Mouse (Mus musculus) adrenal gland, postnatal 10 days (tissue): ENCODE results near the gene Dbn1. TPM values are rescaled to one million over a fixed set of nuclear protein-coding genes. Genes with fewer than 3 reads are reported as not detected.

Experiments used
- DNase-seq: peaks from one replicate; pipeline ENCODE4 v3.0.0; 2021; ENCODE audit warnings: mixed read lengths
- total RNA-seq, 2 experiments: library from RNA; stranded (reverse); gene quantifications; 2 replicates each; pipeline ENCODE4 v1.2.3; 2021

Gene Dbn1
- total RNA-seq, 2 experiments from 2014 or later: 32.1 to 41.6 TPM

- DNase-seq: peak; percentile 80
Observed at GRCm38 (mm10) chr13:55510668-55511491, 23.0 kb upstream of the Dbn1 start.

DNA sequence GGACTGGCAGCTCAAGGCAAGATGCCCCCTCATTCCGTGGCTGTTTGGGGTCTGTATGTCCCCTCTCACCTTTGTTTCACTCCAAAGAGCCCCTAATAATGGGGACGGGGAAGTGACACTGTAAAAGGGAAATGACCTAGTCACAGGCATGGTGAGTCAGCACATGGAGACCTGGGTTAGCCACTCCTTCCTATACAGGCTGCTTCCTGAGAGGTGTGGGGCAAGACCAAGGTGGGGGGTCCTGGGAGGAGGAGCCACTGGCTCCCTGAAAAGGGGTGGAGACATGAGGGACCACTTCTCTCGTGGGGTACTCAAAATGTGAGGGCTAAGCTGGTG lies 22.4 kb upstream of the Dbn1 start:
- DNase-seq: no peak

GRCm38 (mm10) chr13:55508531-55508930 lies 20.6 kb upstream of the Dbn1 start:
- DNase-seq: no peak

- no peak for DNase-seq
Observed at GRCm38 (mm10) chr13:55507877-55508276, 20.0 kb upstream of the Dbn1 start.

DNA sequence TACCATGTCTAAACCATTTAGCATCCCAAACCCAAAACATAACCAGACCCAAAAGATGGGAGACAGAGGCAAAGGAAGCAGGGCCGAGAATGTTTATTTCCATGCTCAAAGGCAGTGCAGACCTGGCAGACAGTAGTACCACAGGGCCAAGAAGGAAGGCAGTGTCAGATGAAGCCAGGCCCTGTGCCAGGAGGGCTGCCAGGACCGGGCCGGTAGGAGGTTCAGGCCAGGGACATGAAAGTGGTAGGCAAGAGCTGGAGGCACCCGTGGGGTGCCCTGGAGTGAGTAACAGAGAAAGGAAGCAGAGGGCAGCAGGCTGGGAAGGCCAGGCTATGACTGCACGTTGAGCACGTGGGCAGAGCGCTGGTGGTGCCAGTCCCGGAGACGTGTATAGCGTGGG lies 18.8 kb upstream of the Dbn1 start:
- peak; percentile 57 for DNase-seq

- no peak for DNase-seq
Observed at GRCm38 (mm10) chr13:55505810-55506209, 17.9 kb upstream of the Dbn1 start.

DNA sequence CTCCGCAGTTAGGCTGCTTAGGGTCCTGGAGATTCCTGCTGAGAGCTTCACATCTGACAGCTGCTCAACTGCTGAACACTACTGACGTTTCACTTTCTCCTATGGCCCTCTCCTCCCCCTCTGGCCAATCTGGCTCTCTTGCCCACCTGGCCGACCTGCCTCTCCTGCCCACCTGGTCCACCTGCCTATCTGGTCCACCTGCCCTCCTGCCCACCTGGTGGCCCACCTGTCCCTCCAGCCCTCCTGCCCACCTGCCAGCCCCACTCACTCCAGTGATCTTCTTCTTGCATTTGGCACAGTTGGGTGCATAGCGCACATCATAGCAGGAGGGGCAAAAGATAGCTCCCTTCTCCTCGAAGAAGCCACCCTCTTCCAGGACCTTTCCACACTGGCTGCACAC lies 16.5 kb upstream of the Dbn1 start:
- no peak for DNase-seq

- DNase-seq: no peak
Observed at GRCm38 (mm10) chr13:55502405-55502804, 14.5 kb upstream of the Dbn1 start.

DNA sequence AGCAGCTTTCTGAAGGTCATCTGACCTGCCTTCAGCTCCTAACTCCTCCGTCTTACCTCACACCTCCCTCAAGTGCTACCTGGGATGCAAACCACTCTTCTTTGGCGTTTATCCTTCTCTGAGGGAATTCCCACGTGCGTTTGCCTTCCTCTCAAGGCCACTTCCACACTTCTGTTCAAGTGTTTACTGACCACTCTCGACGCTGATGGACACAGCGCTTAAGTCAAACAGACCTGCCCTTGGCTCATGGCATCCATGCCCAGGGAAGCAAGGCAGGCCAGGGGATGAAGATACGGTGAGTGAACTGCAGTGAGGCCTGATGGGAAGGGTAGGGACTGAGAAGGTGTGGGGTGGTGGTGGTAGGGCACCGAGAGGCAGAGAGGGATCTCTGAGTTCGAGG lies 12.7 kb upstream of the Dbn1 start:
- DNase-seq: no peak

- DNase-seq: no peak
Observed at GRCm38 (mm10) chr13:55498906-55499305, 11.0 kb upstream of the Dbn1 start.

- peak; percentile 62 for DNase-seq
Observed at GRCm38 (mm10) chr13:55496661-55497060, 8.8 kb upstream of the Dbn1 start.

GRCm38 (mm10) chr13:55495702-55496101 lies 7.8 kb upstream of the Dbn1 start:
- no peak for DNase-seq

DNA sequence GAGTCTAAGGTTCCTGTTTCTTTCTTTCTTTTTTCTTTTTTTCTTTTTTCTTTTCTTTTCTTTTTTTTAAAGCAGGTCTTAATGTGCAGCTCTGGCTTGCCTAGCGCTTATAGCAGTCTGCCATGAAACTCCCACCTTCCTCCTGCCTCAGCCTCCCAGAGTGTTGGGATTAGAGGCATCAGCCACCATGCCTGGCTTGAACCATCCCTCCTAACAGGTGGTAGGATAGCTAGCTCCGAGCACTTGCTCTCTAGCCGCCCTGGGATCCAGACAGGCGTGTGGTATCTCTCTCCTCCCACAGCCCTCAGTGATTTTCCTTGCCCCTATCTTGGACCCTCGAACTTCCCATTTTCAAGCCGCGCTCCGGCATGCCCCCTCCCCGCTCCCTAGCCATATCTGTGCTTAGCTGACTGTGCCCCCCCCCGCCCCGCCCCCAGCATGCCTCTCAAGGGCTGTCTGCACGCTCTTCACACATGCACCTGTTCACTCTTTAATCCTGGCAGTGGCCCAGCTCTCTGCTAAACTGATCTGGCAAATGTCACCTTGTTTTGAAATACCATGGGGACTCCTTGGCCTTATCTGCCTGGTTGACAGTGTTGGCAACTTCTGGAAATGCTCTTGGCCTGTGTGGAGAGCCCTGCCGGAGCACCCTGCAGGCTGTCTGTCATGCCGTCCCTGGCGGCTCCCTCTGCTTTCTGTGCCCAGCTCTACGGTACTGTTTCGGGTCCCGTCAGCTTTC lies 7.1 kb upstream of the Dbn1 start:
- DNase-seq: peak; percentile 71

- DNase-seq: no peak
Observed at GRCm38 (mm10) chr13:55494257-55494656, 6.3 kb upstream of the Dbn1 start.

DNA sequence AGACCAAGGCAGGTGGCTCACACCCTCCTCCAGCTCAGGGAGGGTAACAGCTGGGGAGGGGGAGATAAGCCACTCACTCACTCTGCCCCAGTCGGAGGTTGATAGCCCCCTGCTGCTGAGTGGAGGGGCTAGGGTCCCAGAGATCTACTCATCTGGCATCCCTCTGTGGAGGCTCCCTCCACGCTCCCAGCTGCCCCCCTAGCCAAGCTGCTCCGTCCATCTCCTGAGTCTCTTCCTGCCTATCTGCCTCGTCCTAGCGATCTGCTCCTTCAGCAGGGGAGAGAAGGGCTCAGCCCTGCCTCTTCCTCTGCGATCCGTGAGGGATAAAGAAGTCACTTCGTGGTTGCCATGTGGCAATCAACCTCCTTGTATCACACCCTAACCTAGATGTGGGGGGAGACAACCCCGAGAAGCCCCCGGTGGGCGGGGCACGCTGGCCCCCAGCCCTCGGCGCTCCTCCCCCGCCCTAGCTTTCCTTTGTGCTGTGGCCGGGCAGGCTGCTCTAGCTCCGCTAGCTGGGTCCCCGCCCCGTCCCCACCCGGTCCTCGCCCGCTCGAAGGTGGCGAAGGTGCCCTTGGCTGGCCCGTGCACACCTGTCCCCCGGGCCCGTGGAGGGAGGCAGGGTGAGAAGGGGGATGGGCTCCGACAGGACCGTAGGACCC lies 864 bp downstream of the Dbn1 start:
- peak; percentile 52 for DNase-seq

DNA sequence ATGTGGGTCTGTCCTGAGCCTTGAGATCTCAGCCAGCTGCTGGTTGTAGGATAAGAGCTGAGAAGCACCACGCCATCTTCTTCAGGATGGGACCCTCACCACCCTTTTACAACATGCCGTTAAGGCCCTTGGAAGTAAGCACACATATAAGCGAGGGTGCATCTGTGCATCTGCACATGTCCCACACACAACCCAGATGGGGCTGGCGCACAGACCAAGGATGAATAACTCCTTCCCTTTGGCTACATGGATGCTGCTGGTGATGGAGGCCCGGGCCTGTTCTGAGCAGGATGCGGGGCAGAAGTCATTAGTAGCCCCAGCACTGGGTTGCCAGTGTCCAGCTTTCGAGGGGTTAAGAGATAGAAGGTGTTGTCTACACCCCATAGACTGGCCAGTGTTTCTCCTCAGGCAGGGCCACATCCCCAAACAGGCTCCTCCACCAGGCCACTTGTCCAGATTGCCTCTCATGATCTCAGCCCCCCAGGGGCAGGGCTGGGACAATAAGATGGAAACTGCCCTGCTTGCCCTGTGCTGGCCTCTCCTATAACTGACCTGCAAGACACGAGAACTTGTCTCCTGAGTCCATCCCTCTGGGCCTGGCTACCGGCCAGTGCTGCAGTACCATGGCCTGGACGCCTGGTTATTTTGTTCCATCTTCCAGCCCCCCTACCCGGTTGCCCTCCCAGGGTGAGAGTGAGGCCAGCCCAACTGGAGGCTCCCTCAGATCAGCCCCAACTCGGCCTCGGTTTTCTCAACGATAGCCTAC lies 1.7 kb downstream of the Dbn1 start:
- peak; percentile 39 for DNase-seq

GRCm38 (mm10) chr13:55484520-55485088 lies 3.3 kb downstream of the Dbn1 start:
- no peak for DNase-seq

GRCm38 (mm10) chr13:55483593-55483992 lies 4.3 kb downstream of the Dbn1 start:
- no peak for DNase-seq

GRCm38 (mm10) chr13:55483071-55483470 lies 4.8 kb downstream of the Dbn1 start:
- DNase-seq: no peak

DNA sequence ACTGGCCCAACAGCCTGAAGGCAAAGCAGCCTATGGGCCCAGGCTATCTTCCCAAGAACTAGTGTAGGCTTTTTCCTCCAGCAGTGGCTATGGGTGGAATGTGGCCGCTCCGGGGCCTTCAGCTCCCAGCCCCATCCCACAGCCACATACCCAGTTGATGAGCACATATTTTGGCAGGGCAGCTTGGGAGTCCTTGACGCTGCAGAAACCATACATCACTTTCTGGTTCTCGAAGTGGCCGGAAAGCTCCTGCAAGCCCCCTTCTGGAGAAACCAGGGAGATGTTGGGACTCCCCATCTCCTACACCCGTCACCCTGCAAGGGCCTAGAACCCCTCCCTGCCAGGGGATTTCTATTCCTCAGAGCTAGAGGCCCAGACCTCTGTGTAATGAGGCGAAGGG lies 5.4 kb downstream of the Dbn1 start:
- DNase-seq: peak; percentile 68

DNA sequence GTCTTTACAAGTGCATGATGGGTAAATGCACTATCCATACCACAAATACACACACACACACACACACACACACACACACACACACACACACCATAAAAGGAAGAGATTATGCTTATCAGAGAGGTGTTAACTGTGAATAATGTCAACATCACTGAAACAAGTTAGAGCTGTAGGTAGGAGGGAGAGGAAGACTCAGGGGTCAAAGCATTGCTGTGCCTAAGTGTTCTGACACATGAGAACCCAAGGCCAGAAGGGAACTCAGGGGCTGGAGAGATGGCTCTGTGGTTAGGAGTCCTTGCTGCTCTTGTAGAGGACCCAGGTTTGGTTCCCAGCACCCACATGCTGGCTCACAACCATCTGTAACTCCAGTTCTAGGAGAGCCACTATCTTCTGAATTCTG lies 8.0 kb downstream of the Dbn1 start:
- DNase-seq: no peak

DNA sequence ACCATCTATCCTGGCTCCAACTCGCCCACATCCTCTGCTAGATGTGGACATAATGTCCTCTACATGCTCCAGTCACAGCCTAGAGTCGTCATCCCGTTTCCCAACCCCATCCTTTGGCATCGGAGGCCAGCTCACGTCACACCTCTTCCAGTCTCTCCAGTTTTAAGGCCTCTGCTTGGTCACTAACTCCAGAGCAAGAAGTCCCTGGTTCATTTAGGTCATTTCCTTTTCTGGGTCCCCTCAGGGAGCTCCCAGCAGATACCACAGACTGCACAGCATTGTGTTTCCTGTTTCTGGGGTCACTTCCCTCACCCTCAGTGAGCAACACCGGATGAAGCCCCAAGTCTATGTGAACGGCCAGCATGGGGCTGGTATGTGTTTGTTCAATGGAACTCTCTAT lies 8.9 kb downstream of the Dbn1 start:
- no peak for DNase-seq
